Mouse (Mus musculus): ENCODE measurements at regions not wholly inside any gene's neighbourhood (a gene's known extent, or its start where the extent isn't known, plus 50 kb on each side); places are given as distances from the start of the nearest gene placed in this dataset.
"Not testable (repeated sequence)": the region's sequence is repeated elsewhere in the genome, so short reads cannot be mapped to it uniquely, and the experiment has no call there.

- ATAC-seq (replicated peaks; ENCODE audit: low FRiP score, poor library complexity, severe bottlenecking): not testable (repeated sequence)
These were observed 458.4 kb downstream of the Epm2a start for GRCm38 (mm10) chr10:11801372-11802230.

- no peak for ATAC-seq (replicated peaks; ENCODE audit: low FRiP score, poor library complexity, severe bottlenecking)
These were observed 466.1 kb downstream of the Epm2a start for GRCm38 (mm10) chr10:11809255-11809654.

GRCm38 (mm10) chr10:11822418-11822959, 479.3 kb downstream of the Epm2a start:
- ATAC-seq (replicated peaks; ENCODE audit: low FRiP score, poor library complexity, severe bottlenecking): no peak

- ATAC-seq (replicated peaks; ENCODE audit: low FRiP score, poor library complexity, severe bottlenecking): no peak
These were observed 497.9 kb downstream of the Epm2a start for GRCm38 (mm10) chr10:11841094-11841493.

- ATAC-seq (replicated peaks; ENCODE audit: low FRiP score, poor library complexity, severe bottlenecking): no peak
These were observed 498.3 kb downstream of the Epm2a start for GRCm38 (mm10) chr10:11841494-11841893.

GRCm38 (mm10) chr10:11846141-11846540, 502.9 kb downstream of the Epm2a start:
- ATAC-seq (replicated peaks; ENCODE audit: low FRiP score, poor library complexity, severe bottlenecking): no peak

GRCm38 (mm10) chr10:11875145-11876131, 532.2 kb downstream of the Epm2a start:
- no peak for ATAC-seq (replicated peaks; ENCODE audit: low FRiP score, poor library complexity, severe bottlenecking)

- ATAC-seq (replicated peaks; ENCODE audit: low FRiP score, poor library complexity, severe bottlenecking): no peak
These were observed 543.0 kb downstream of the Epm2a start for GRCm38 (mm10) chr10:11886237-11886636.

GRCm38 (mm10) chr10:11888953-11889352, 545.7 kb downstream of the Epm2a start:
- no peak for ATAC-seq (replicated peaks; ENCODE audit: low FRiP score, poor library complexity, severe bottlenecking)

GRCm38 (mm10) chr10:11922132-11922531, 578.9 kb downstream of the Epm2a start:
- ATAC-seq (replicated peaks; ENCODE audit: low FRiP score, poor library complexity, severe bottlenecking): no peak

- ATAC-seq (replicated peaks; ENCODE audit: low FRiP score, poor library complexity, severe bottlenecking): no peak
These were observed 595.0 kb downstream of the Epm2a start for GRCm38 (mm10) chr10:11938164-11938563.

- no peak for ATAC-seq (replicated peaks; ENCODE audit: low FRiP score, poor library complexity, severe bottlenecking)
These were observed 599.6 kb downstream of the Epm2a start for GRCm38 (mm10) chr10:11942772-11943171.

GRCm38 (mm10) chr10:11960327-11960922, 617.2 kb downstream of the Epm2a start:
- ATAC-seq (replicated peaks; ENCODE audit: low FRiP score, poor library complexity, severe bottlenecking): no peak

- no peak for ATAC-seq (replicated peaks; ENCODE audit: low FRiP score, poor library complexity, severe bottlenecking)
These were observed 661.8 kb downstream of the Epm2a start for GRCm38 (mm10) chr10:12004966-12005365.

- no peak for ATAC-seq (replicated peaks; ENCODE audit: low FRiP score, poor library complexity, severe bottlenecking)
These were observed 662.7 kb downstream of the Epm2a start for GRCm38 (mm10) chr10:12005889-12006288.

GRCm38 (mm10) chr10:12017286-12017685, 674.1 kb downstream of the Epm2a start:
- ATAC-seq (replicated peaks; ENCODE audit: low FRiP score, poor library complexity, severe bottlenecking): no peak

- no peak for ATAC-seq (replicated peaks; ENCODE audit: low FRiP score, poor library complexity, severe bottlenecking)
These were observed 675.1 kb downstream of the Epm2a start for GRCm38 (mm10) chr10:12018281-12018680.

GRCm38 (mm10) chr10:12019159-12019779, 676.1 kb downstream of the Epm2a start:
- no peak for ATAC-seq (replicated peaks; ENCODE audit: low FRiP score, poor library complexity, severe bottlenecking)

- ATAC-seq (replicated peaks; ENCODE audit: low FRiP score, poor library complexity, severe bottlenecking): no peak
These were observed 677.4 kb downstream of the Epm2a start for GRCm38 (mm10) chr10:12020576-12020975.
